Mouse (Mus musculus) erythroblast, embryonic 14.5 days (primary cell): Measurements from ENCODE around the gene 9930104L06Rik.

Experiments used
- GATA1 ChIP-seq: IDR thresholded peaks from 2 replicates; pipeline ENCODE4 v1.6.1; 2012; ENCODE audit warnings: low read length, inconsistent platforms, mixed read lengths
- TAL1 ChIP-seq: IDR thresholded peaks from 3 replicates; pipeline ENCODE4 v1.6.1; 2012; ENCODE audit warnings: low read length, inconsistent platforms, mixed read lengths

GRCm38 (mm10) chr4:124960940-124961339 is 24.1 kb downstream of the 9930104L06Rik start:
- TF ChIP-seq TAL1 (no peak), GATA1 (no peak)
